Comparison of ENCODE assay signal across 8 mouse cellular contexts in the genomic region with DNA sequence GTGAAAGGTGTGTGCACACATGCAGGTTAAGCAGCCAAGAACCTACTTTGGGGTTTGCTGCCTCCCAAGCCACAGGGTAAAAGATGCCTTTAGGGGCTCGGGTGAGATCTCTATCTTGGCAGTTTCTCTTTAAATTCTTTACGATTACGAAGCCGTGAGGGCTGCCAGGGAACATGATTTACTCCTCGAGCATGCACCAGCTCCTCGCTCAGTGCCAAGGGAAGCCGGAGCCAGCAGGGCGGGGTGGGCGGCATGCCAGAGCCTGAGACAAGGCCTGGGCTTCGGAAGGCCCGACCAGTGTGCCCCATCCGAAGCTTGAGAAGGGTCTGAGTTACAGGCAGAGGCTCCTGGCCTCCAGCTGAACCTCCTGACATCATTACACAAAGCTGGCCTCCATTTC. TPM values are rescaled to one million over a fixed set of nuclear protein-coding genes. Genes with fewer than 3 reads are reported as not detected.
DNase-seq lines count a peak whose midpoint lies in the region; ATAC-seq lines count a peak whose summit lies in the region.

No protein-coding gene starts in this region.

- H3K4me2 ChIP-seq in hindbrain, embryonic 11.5 days (replicated peaks; ENCODE audit: low read depth, low read length), result no peak overlapping the region
- peak overlapping the region; percentile 0; the same call in 1 of the 2 replicates for H3K4me2 ChIP-seq in forebrain, embryonic 16.5 days (ENCODE audit: low read length)
- no peak overlapping the region for H3K4me2 ChIP-seq in hindbrain, embryonic 13.5 days
- no peak overlapping the region for H3K4me2 ChIP-seq in midbrain, embryonic 13.5 days (replicated peaks)

- H3K27ac ChIP-seq in hindbrain, embryonic 10.5 days, result peak overlapping the region; percentile 84; the same call in 1 of the 2 replicates
- no peak overlapping the region for H3K27ac ChIP-seq in hindbrain, embryonic 11.5 days (ENCODE audit: low read depth, low read length)
- peak overlapping the region; percentile 49 for H3K27ac ChIP-seq in forebrain, embryonic 16.5 days (ENCODE audit: low read length)
- peak overlapping the region; percentile 52 for H3K27ac ChIP-seq in hindbrain, embryonic 13.5 days
- H3K27ac ChIP-seq in midbrain, embryonic 13.5 days, result peak overlapping the region; percentile 41; the same call in 1 of the 2 replicates

- no peaks in the 10 kb centered on the region for H3K9me3 ChIP-seq in hindbrain, embryonic 10.5 days
- no peaks in the 10 kb centered on the region for H3K9me3 ChIP-seq in hindbrain, embryonic 11.5 days (ENCODE audit: control insufficient read depth, low read length)
- H3K9me3 ChIP-seq in forebrain, embryonic 16.5 days (ENCODE audit: control insufficient read depth, low read length), result no peaks in the 10 kb centered on the region
- H3K9me3 ChIP-seq in hindbrain, embryonic 13.5 days, result no peaks in the 10 kb centered on the region
- H3K9me3 ChIP-seq in midbrain, embryonic 13.5 days, result no peaks in the 10 kb centered on the region

- ATAC-seq in hindbrain, embryonic 11.5 days (ENCODE audit: low FRiP score), result no peak
- ATAC-seq in forebrain, embryonic 16.5 days, result peak; percentile 63
- no peak for ATAC-seq in hindbrain, embryonic 13.5 days (ENCODE audit: low FRiP score)
- ATAC-seq in midbrain, embryonic 13.5 days, result no peak

- peaks cover 100% of the 10 kb centered on the region for H3K4me1 ChIP-seq in hindbrain, embryonic 10.5 days (replicated peaks)
- peaks cover 43% of the 10 kb centered on the region for H3K4me1 ChIP-seq in hindbrain, embryonic 11.5 days (replicated peaks; ENCODE audit: control insufficient read depth, insufficient read depth, low read length)
- peaks cover 70% of the 10 kb centered on the region for H3K4me1 ChIP-seq in forebrain, embryonic 16.5 days (replicated peaks; ENCODE audit: control insufficient read depth, insufficient read depth, low read length)
- H3K4me1 ChIP-seq in hindbrain, embryonic 13.5 days (replicated peaks), result peaks cover 97% of the 10 kb centered on the region
- peaks cover 97% of the 10 kb centered on the region for H3K4me1 ChIP-seq in midbrain, embryonic 13.5 days (replicated peaks)

- no peak overlapping the region for H3K4me3 ChIP-seq in hindbrain, embryonic 10.5 days
- no peak overlapping the region for H3K4me3 ChIP-seq in hindbrain, embryonic 11.5 days (ENCODE audit: low read depth, low read length)
- H3K4me3 ChIP-seq in forebrain, embryonic 16.5 days (replicated peaks; ENCODE audit: low read length), result no peak overlapping the region
- H3K4me3 ChIP-seq in hindbrain, embryonic 13.5 days, result no peak overlapping the region
- no peak overlapping the region for H3K4me3 ChIP-seq in midbrain, embryonic 13.5 days (replicated peaks)

- DNase-seq in hindbrain, embryonic 10.5 days (ENCODE audit: low spot score), result no peak
- DNase-seq in hindbrain, embryonic 11.5 days (ENCODE audit: low spot score), result no peak
- DNase-seq in layer of hippocampus, postnatal 36 days, result peak; percentile 55 to 58
- DNase-seq in urinary bladder, postnatal 14 days (ENCODE audit: low spot score), result peak; percentile 94
- no peak for DNase-seq in spleen, adult 12 weeks (ENCODE audit: low spot score)

- H3K27me3 ChIP-seq in hindbrain, embryonic 10.5 days (ENCODE audit: insufficient read depth, poor library complexity, severe bottlenecking), result peaks cover 68% of the 10 kb centered on the region
- H3K27me3 ChIP-seq in hindbrain, embryonic 11.5 days (ENCODE audit: control insufficient read depth, insufficient read depth, low read length), result 0 out of 2 replicates have a peak, but pooled peaks cover 4% of the 10 kb centered on the region
- no peaks in the 10 kb centered on the region for H3K27me3 ChIP-seq in forebrain, embryonic 16.5 days (replicated peaks; ENCODE audit: control insufficient read depth, insufficient read depth, low read length)
- peaks cover 17% of the 10 kb centered on the region for H3K27me3 ChIP-seq in hindbrain, embryonic 13.5 days
- no peaks in the 10 kb centered on the region for H3K27me3 ChIP-seq in midbrain, embryonic 13.5 days

- no peak overlapping the region for H3K9ac ChIP-seq in hindbrain, embryonic 11.5 days (ENCODE audit: low read depth, low read length)
- no peak overlapping the region for H3K9ac ChIP-seq in forebrain, embryonic 16.5 days (replicated peaks; ENCODE audit: low read depth, low read length)
- 0 out of 2 replicates have a peak overlapping the region, but pooled peaks have one; percentile 5 for H3K9ac ChIP-seq in hindbrain, embryonic 13.5 days
- H3K9ac ChIP-seq in midbrain, embryonic 13.5 days (replicated peaks), result 0 out of 2 replicates have a peak overlapping the region, but pooled peaks have one; percentile 2

- H3K36me3 ChIP-seq in hindbrain, embryonic 10.5 days, result peaks cover 60% of the 10 kb centered on the region
- H3K36me3 ChIP-seq in hindbrain, embryonic 11.5 days (ENCODE audit: control insufficient read depth, insufficient read depth, low read length), result no peaks in the 10 kb centered on the region; the same call in 1 of the 2 replicates
- H3K36me3 ChIP-seq in forebrain, embryonic 16.5 days (ENCODE audit: control insufficient read depth, insufficient read depth), result no peaks in the 10 kb centered on the region
- peaks cover 34% of the 10 kb centered on the region for H3K36me3 ChIP-seq in hindbrain, embryonic 13.5 days
- H3K36me3 ChIP-seq in midbrain, embryonic 13.5 days, result peaks cover 44% of the 10 kb centered on the region

- WGBS in hindbrain, embryonic 10.5 days, result 82% methylated on average over 12 of the region's 12 CpGs
- WGBS in hindbrain, embryonic 11.5 days, result 79% methylated on average over 12 of the region's 12 CpGs
- 30% methylated on average over 12 of the region's 12 CpGs for WGBS in forebrain, embryonic 16.5 days
- WGBS in hindbrain, embryonic 13.5 days, result 58% methylated on average over 12 of the region's 12 CpGs
- 67% methylated on average over 12 of the region's 12 CpGs for WGBS in midbrain, embryonic 13.5 days

RNA-seq across cellular contexts. Expression of a gene that starts 8.7 kb away (rescaled TPM):
- polyA plus RNA-seq in hindbrain, embryonic 10.5 days (2016; fragmentation: Nextera tagmentation; extraction: Ambion mirVana), result 14.5 and 16.4 TPM in 2 replicates
- 10.7 and 12.0 TPM in 2 replicates for polyA plus RNA-seq in hindbrain, embryonic 11.5 days (2014; fragmentation: Nextera tagmentation; extraction: Ambion mirVana)
- 11.0 and 14.9 TPM in 2 replicates for polyA plus RNA-seq in forebrain, embryonic 16.5 days (2015; fragmentation: Nextera tagmentation; extraction: Ambion mirVana)
- polyA plus RNA-seq in hindbrain, embryonic 13.5 days (2015; fragmentation: Nextera tagmentation; extraction: Ambion mirVana), result 16.4 and 17.0 TPM in 2 replicates
- 1 to 10 TPM; 4.3 to 4.6 TPM for total RNA-seq in layer of hippocampus, postnatal 36 days (2021)
- polyA plus RNA-seq in midbrain, embryonic 13.5 days (2015; fragmentation: Nextera tagmentation; extraction: Ambion mirVana), result 18.9 and 24.6 TPM in 2 replicates

RNA-seq across cellular contexts. Expression of a gene that starts 22.1 kb away (rescaled TPM):
- polyA plus RNA-seq in hindbrain, embryonic 10.5 days (2016; fragmentation: Nextera tagmentation; extraction: Ambion mirVana), result 2.6 and 3.1 TPM in 2 replicates
- 0.84 and 1.2 TPM in 2 replicates for polyA plus RNA-seq in hindbrain, embryonic 11.5 days (2014; fragmentation: Nextera tagmentation; extraction: Ambion mirVana)
- 1.2 and 1.4 TPM in 2 replicates for polyA plus RNA-seq in forebrain, embryonic 16.5 days (2015; fragmentation: Nextera tagmentation; extraction: Ambion mirVana)
- 1.8 TPM in 2 replicates for polyA plus RNA-seq in hindbrain, embryonic 13.5 days (2015; fragmentation: Nextera tagmentation; extraction: Ambion mirVana)
- not detected for total RNA-seq in layer of hippocampus, postnatal 36 days (2021)
- polyA plus RNA-seq in midbrain, embryonic 13.5 days (2015; fragmentation: Nextera tagmentation; extraction: Ambion mirVana), result 2.4 and 2.7 TPM in 2 replicates

RNA-seq across cellular contexts. Expression of a gene that starts 32.3 kb away (rescaled TPM):
- polyA plus RNA-seq in hindbrain, embryonic 10.5 days (2016; fragmentation: Nextera tagmentation; extraction: Ambion mirVana), result 6.4 and 7.2 TPM in 2 replicates
- 8.0 and 9.8 TPM in 2 replicates for polyA plus RNA-seq in hindbrain, embryonic 11.5 days (2014; fragmentation: Nextera tagmentation; extraction: Ambion mirVana)
- 30.4 and 32.6 TPM in 2 replicates for polyA plus RNA-seq in forebrain, embryonic 16.5 days (2015; fragmentation: Nextera tagmentation; extraction: Ambion mirVana)
- polyA plus RNA-seq in hindbrain, embryonic 13.5 days (2015; fragmentation: Nextera tagmentation; extraction: Ambion mirVana), result 25.3 and 26.2 TPM in 2 replicates
- 10 to 100 TPM; 53.9 to 60.6 TPM for total RNA-seq in layer of hippocampus, postnatal 36 days (2021)
- 18.7 and 22.0 TPM in 2 replicates for polyA plus RNA-seq in midbrain, embryonic 13.5 days (2015; fragmentation: Nextera tagmentation; extraction: Ambion mirVana)

Comparison
In these comparisons a context has a peak if more than half of its experiments do, and no peak if none do; other contexts are left out.
1. H3K9ac ChIP-seq: peak in hindbrain, embryonic 13.5 days (single experiment) and midbrain, embryonic 13.5 days (single experiment); none in hindbrain, embryonic 11.5 days (single experiment) and forebrain, embryonic 16.5 days (single experiment).
2. DNase-seq: peak in layer of hippocampus, postnatal 36 days (2 of 2) and urinary bladder, postnatal 14 days (single experiment); none in hindbrain, embryonic 10.5 days (single experiment), hindbrain, embryonic 11.5 days (single experiment) and spleen, adult 12 weeks (single experiment).